Mouse (Mus musculus): ENCODE data around the gene Gm8251. TPM values are rescaled to one million over a fixed set of nuclear protein-coding genes. Genes with fewer than 3 reads are reported as not detected.
A peak's percentile ranks its signal among the peaks of the same experiment; 100 is the strongest.

The Gm8251 gene
- polyA plus RNA-seq, 2 experiments, result 0.19 to 0.40 TPM

- TF ChIP-seq CTCF (IDR thresholded peaks at IDR 0.05; ENCODE audit: low read depth) (peak; percentile 75), EP300 (IDR thresholded peaks at IDR 0.05; ENCODE audit: low read depth) (no peak)
- Histone ChIP-seq H3K36me3 (replicated peaks; ENCODE audit: control insufficient read depth, insufficient read depth, low read depth) (no peaks in the 10 kb centered on the region), H3K27me3 (ENCODE audit: control insufficient read depth, insufficient read depth, low read length) (no peaks in the 10 kb centered on the region), H3K4me2 (ENCODE audit: low read depth) (peak overlapping the region; percentile 67), H3K9me3 (ENCODE audit: control insufficient read depth, low read length) (no peaks in the 10 kb centered on the region), H3K4me1 (replicated peaks; ENCODE audit: control insufficient read depth in 2 of 2, insufficient read depth in 2 of 2, low read length in 1 of 2) (no peaks in the 10 kb centered on the region), H3K27ac (no peak overlapping the region), H3K4me3 (ENCODE audit: insufficient read depth in 1 of 2, low read depth in 2 of 2, low read length in 2 of 2) (peak overlapping the region; percentile 51 to 62), H3K9ac (replicated peaks) (peak overlapping the region; percentile 23; the same call in 1 of the 2 replicates)
- ATAC-seq (ENCODE audit: insufficient read depth) (no peak), DNase-seq (ENCODE audit: low read depth in 3 of 3, low spot score in 3 of 3) (peak; percentile 13 to 41 (median 20))
- WGBS (ENCODE audit: insufficient replicate concordance), result under 1% methylated on average over 17 of the region's 17 CpGs
Observed at GRCm38 (mm10) chr1:44041797-44042554, 19.8 kb downstream of the Gm8251 start.

- no peaks in the 10 kb centered on the region for H3K27me3 ChIP-seq (ENCODE audit: control insufficient read depth, insufficient read depth, low read length)
- H3K9ac ChIP-seq (replicated peaks), result no peak overlapping the region
- ATAC-seq (ENCODE audit: insufficient read depth), result no peak
- no peaks in the 10 kb centered on the region for H3K36me3 ChIP-seq (replicated peaks; ENCODE audit: control insufficient read depth, insufficient read depth, low read depth)
- 61% methylated on average over 5 of the region's 5 CpGs for WGBS (ENCODE audit: insufficient replicate concordance)
- H3K9me3 ChIP-seq (ENCODE audit: control insufficient read depth, low read length), result no peaks in the 10 kb centered on the region
- H3K4me2 ChIP-seq (ENCODE audit: low read depth), result no peak overlapping the region
- H3K27ac ChIP-seq, result no peak overlapping the region
- H3K4me3 ChIP-seq (ENCODE audit: insufficient read depth in 1 of 2, low read depth in 2 of 2, low read length in 2 of 2), result no peak overlapping the region
- TF ChIP-seq CTCF (IDR thresholded peaks at IDR 0.05; ENCODE audit: low read depth) (no peak), EP300 (IDR thresholded peaks at IDR 0.05; ENCODE audit: low read depth) (no peak)
- DNase-seq (ENCODE audit: low read depth in 3 of 3, low spot score in 3 of 3), result no peak
- no peaks in the 10 kb centered on the region for H3K4me1 ChIP-seq (replicated peaks; ENCODE audit: control insufficient read depth in 2 of 2, insufficient read depth in 2 of 2, low read length in 1 of 2)
Observed at GRCm38 (mm10) chr1:44032948-44033347, 28.8 kb downstream of the Gm8251 start.

GRCm38 (mm10) chr1:44032213-44032612 is 29.5 kb downstream of the Gm8251 start:
- no peak overlapping the region for H3K9ac ChIP-seq (replicated peaks)
- 49% methylated on average over 2 of the region's 2 CpGs for WGBS (ENCODE audit: insufficient replicate concordance)
- H3K9me3 ChIP-seq (ENCODE audit: control insufficient read depth, low read length), result no peaks in the 10 kb centered on the region
- no peaks in the 10 kb centered on the region for H3K4me1 ChIP-seq (replicated peaks; ENCODE audit: control insufficient read depth in 2 of 2, insufficient read depth in 2 of 2, low read length in 1 of 2)
- no peaks in the 10 kb centered on the region for H3K36me3 ChIP-seq (replicated peaks; ENCODE audit: control insufficient read depth, insufficient read depth, low read depth)
- no peak for TF ChIP-seq EP300 (IDR thresholded peaks at IDR 0.05; ENCODE audit: low read depth)
- TF ChIP-seq CTCF (IDR thresholded peaks at IDR 0.05; ENCODE audit: low read depth), result no peak
- H3K27me3 ChIP-seq (ENCODE audit: control insufficient read depth, insufficient read depth, low read length), result no peaks in the 10 kb centered on the region
- ATAC-seq (ENCODE audit: insufficient read depth) (no peak), DNase-seq (ENCODE audit: low read depth in 3 of 3, low spot score in 3 of 3) (no peak)
- no peak overlapping the region for H3K4me3 ChIP-seq (ENCODE audit: insufficient read depth in 1 of 2, low read depth in 2 of 2, low read length in 2 of 2)
- H3K4me2 ChIP-seq (ENCODE audit: low read depth), result no peak overlapping the region
- H3K27ac ChIP-seq, result no peak overlapping the region

GRCm38 (mm10) chr1:44027651-44028050 is 34.1 kb downstream of the Gm8251 start:
- H3K4me3 ChIP-seq (ENCODE audit: insufficient read depth in 1 of 2, low read depth in 2 of 2, low read length in 2 of 2), result no peak overlapping the region
- H3K27ac ChIP-seq, result no peak overlapping the region
- 66% methylated on average over 1 of the region's 1 CpGs for WGBS (ENCODE audit: insufficient replicate concordance)
- ATAC-seq (ENCODE audit: insufficient read depth), result no peak
- H3K9me3 ChIP-seq (ENCODE audit: control insufficient read depth, low read length), result no peaks in the 10 kb centered on the region
- DNase-seq (ENCODE audit: low read depth in 3 of 3, low spot score in 3 of 3), result no peak
- no peaks in the 10 kb centered on the region for H3K4me1 ChIP-seq (replicated peaks; ENCODE audit: control insufficient read depth in 2 of 2, insufficient read depth in 2 of 2, low read length in 1 of 2)
- no peak overlapping the region for H3K4me2 ChIP-seq (ENCODE audit: low read depth)
- H3K27me3 ChIP-seq (ENCODE audit: control insufficient read depth, insufficient read depth, low read length), result no peaks in the 10 kb centered on the region
- TF ChIP-seq CTCF (IDR thresholded peaks at IDR 0.05; ENCODE audit: low read depth) (no peak), EP300 (IDR thresholded peaks at IDR 0.05; ENCODE audit: low read depth) (no peak)
- H3K9ac ChIP-seq (replicated peaks), result no peak overlapping the region
- H3K36me3 ChIP-seq (replicated peaks; ENCODE audit: control insufficient read depth, insufficient read depth, low read depth), result no peaks in the 10 kb centered on the region

- TF ChIP-seq EP300 (IDR thresholded peaks at IDR 0.05; ENCODE audit: low read depth) (no peak), CTCF (IDR thresholded peaks at IDR 0.05; ENCODE audit: low read depth) (no peak)
- Histone ChIP-seq H3K9me3 (ENCODE audit: control insufficient read depth, low read length) (no peaks in the 10 kb centered on the region), H3K4me2 (ENCODE audit: low read depth) (no peak overlapping the region), H3K4me1 (replicated peaks; ENCODE audit: control insufficient read depth in 2 of 2, insufficient read depth in 2 of 2, low read length in 1 of 2) (no peaks in the 10 kb centered on the region), H3K9ac (replicated peaks) (no peak overlapping the region), H3K36me3 (replicated peaks; ENCODE audit: control insufficient read depth, insufficient read depth, low read depth) (no peaks in the 10 kb centered on the region), H3K4me3 (ENCODE audit: insufficient read depth in 1 of 2, low read depth in 2 of 2, low read length in 2 of 2) (no peak overlapping the region), H3K27ac (no peak overlapping the region), H3K27me3 (ENCODE audit: control insufficient read depth, insufficient read depth, low read length) (no peaks in the 10 kb centered on the region)
- 70% methylated on average over 1 of the region's 1 CpGs for WGBS (ENCODE audit: insufficient replicate concordance)
- no peak for ATAC-seq (ENCODE audit: insufficient read depth)
- DNase-seq (ENCODE audit: low read depth in 3 of 3, low spot score in 3 of 3), result no peak
Observed at GRCm38 (mm10) chr1:44022656-44023055, 39.1 kb downstream of the Gm8251 start.

Data from liver, embryonic 14.5 days (tissue).